Mouse (Mus musculus): ENCODE measurements around the gene Taco1. TPM values are rescaled to one million over a fixed set of nuclear protein-coding genes. Genes with fewer than 3 reads are reported as not detected.
A peak's percentile ranks its signal among the peaks of the same experiment; 100 is the strongest.

The Taco1 gene
- polyA plus RNA-seq, 1 experiment from 2014 or later: 5.7 TPM

DNA sequence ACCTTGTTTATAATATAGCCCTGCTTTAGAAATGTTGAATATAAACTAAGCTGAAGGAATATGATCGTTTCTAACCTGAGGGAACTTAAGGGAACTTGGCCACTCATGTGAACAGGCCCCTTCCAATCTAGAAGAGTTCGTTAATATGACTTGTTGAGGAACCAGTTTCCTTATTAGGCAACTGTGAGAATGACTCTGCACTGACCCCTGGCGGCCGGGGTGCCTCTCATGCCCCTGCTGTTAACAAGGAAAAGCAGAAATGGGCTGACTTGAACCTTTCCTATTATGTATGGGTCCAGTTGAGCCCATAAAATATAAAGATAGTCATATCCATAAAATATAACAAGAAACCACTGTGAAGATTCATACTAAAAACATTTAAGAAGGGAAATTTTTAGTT is 10.5 kb downstream of the Taco1 start:
- H3K9ac ChIP-seq (ENCODE audit: low read length): no peak overlapping the region
- peaks cover 21% of the 10 kb centered on the region for H3K36me3 ChIP-seq (ENCODE audit: control insufficient read depth, insufficient read depth, low read length)
- H3K4me3 ChIP-seq (ENCODE audit: low read depth, low read length): no peak overlapping the region
- no peaks in the 10 kb centered on the region for H3K9me3 ChIP-seq (replicated peaks; ENCODE audit: control insufficient read depth, low read length)
- no peaks in the 10 kb centered on the region for H3K4me1 ChIP-seq (ENCODE audit: control insufficient read depth, insufficient read depth, low read length)
- WGBS: 5% methylated on average over 4 of the region's 4 CpGs
- peak; percentile 78 for DNase-seq (ENCODE audit: low spot score)
- ATAC-seq: no peak
- H3K4me2 ChIP-seq (ENCODE audit: low read length): no peak overlapping the region
- no peaks in the 10 kb centered on the region for H3K27me3 ChIP-seq (replicated peaks; ENCODE audit: control insufficient read depth, insufficient read depth, low read length)
- H3K27ac ChIP-seq (ENCODE audit: low read depth, low read length): no peak overlapping the region

DNA sequence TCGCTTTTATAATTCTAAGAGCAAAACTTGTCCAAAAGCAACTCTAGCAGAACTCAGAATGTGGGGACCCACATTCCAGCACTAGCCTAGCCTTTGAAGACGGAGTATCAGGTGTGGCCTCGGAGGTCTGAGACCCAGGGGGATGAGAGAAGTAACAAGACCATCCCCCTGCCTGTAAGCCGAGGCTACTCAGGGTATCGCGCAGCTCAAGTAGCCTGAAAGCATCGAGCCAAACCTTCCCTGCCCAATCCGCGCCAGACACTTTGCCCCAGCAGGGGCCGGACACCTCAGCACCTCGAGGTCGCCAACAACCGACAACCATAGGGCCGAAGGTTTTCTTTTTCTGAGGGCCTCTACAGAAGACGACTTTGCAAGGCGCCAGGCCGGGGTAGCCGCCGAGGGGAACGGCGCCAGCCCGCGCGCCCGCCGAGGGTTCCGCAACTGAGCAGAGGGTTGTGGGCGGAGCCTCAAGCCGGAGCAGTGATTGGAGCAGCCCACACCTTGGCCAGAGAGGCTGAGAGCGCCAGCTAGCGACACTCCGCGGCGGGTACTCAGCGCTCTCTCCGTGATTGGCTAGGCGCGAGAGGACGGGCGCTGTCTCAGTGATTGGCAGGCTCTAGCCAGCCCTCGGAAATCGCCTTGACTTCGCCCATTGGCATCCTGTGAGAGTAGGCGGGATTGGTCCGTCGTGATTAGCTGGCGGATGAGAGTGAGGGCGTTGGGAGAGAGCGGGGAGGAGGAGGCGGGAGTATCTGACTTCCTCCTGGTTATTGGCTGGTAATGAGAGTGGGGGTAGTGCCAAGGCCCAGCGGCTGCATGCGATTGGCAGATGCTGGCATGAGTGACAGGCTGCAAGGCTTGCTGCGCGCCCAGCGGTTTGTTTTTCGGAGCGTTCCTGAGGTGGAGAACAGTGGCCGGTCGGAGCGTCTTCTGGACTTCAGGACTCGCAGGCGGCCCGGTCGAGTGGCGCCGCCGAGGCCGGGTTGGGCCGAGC is 18.1 kb downstream of the Taco1 start, which contains the start of gene Map3k3:
Gene Map3k3 (plus strand): TSS at position 906 of the 994 bp plus-strand sequence.
- peak; percentile 100 for DNase-seq (ENCODE audit: low spot score)
- Histone ChIP-seq H3K9me3 (replicated peaks; ENCODE audit: control insufficient read depth, low read length) (no peaks in the 10 kb centered on the region), H3K27me3 (replicated peaks; ENCODE audit: control insufficient read depth, insufficient read depth, low read length) (no peaks in the 10 kb centered on the region), H3K36me3 (ENCODE audit: control insufficient read depth, insufficient read depth, low read length) (no peaks in the 10 kb centered on the region), H3K4me3 (ENCODE audit: low read depth, low read length) (peak within 1 kb of the TSS; percentile 85), H3K4me2 (ENCODE audit: low read length) (peak within 1 kb of the TSS; percentile 70), H3K27ac (ENCODE audit: low read depth, low read length) (peak within 1 kb of the TSS; percentile 96), H3K9ac (ENCODE audit: low read length) (peak within 1 kb of the TSS; percentile 90), H3K4me1 (ENCODE audit: control insufficient read depth, insufficient read depth, low read length) (peaks cover 7% of the 10 kb centered on the region)
- under 1% methylated on average over 69 of the region's 69 CpGs for WGBS
- peak; percentile 97 for ATAC-seq

- WGBS: 2% methylated on average over 60 of the region's 61 CpGs
- peak overlapping the region; percentile 55 for H3K4me2 ChIP-seq (ENCODE audit: low read length)
- DNase-seq (ENCODE audit: low spot score): peak; percentile 84
These were observed 19.2 kb downstream of the Taco1 start for GRCm38 (mm10) chr11:106084911-106085561.

GRCm38 (mm10) chr11:106098223-106098622 is 32.4 kb downstream of the Taco1 start:
- H3K27ac ChIP-seq (ENCODE audit: low read depth, low read length): no peak overlapping the region
- H3K9me3 ChIP-seq (replicated peaks; ENCODE audit: control insufficient read depth, low read length): no peaks in the 10 kb centered on the region
- H3K4me3 ChIP-seq (ENCODE audit: low read depth, low read length): no peak overlapping the region
- ATAC-seq (no peak), DNase-seq (ENCODE audit: low spot score) (no peak)
- no peak overlapping the region for H3K9ac ChIP-seq (ENCODE audit: low read length)
- no peaks in the 10 kb centered on the region for H3K27me3 ChIP-seq (replicated peaks; ENCODE audit: control insufficient read depth, insufficient read depth, low read length)
- H3K36me3 ChIP-seq (ENCODE audit: control insufficient read depth, insufficient read depth, low read length): peaks cover 15% of the 10 kb centered on the region; the same call in 1 of the 2 replicates
- 100% methylated on average over 1 of the region's 1 CpGs for WGBS
- no peaks in the 10 kb centered on the region for H3K4me1 ChIP-seq (ENCODE audit: control insufficient read depth, insufficient read depth, low read length)
- H3K4me2 ChIP-seq (ENCODE audit: low read length): no peak overlapping the region

More at GRCm38 (mm10) chr11:106084911-106085561, 19.2 kb downstream of the Taco1 start:
- no peaks in the 10 kb centered on the region for H3K9me3 ChIP-seq (replicated peaks; ENCODE audit: control insufficient read depth, low read length)
- peak overlapping the region; percentile 85 for H3K4me3 ChIP-seq (ENCODE audit: low read depth, low read length)
- H3K36me3 ChIP-seq (ENCODE audit: control insufficient read depth, insufficient read depth, low read length): no peaks in the 10 kb centered on the region
- peak; percentile 56 for ATAC-seq
- peaks cover 7% of the 10 kb centered on the region for H3K4me1 ChIP-seq (ENCODE audit: control insufficient read depth, insufficient read depth, low read length)
- H3K9ac ChIP-seq (ENCODE audit: low read length): peak overlapping the region; percentile 90
- H3K27ac ChIP-seq (ENCODE audit: low read depth, low read length): peak overlapping the region; percentile 96
- H3K27me3 ChIP-seq (replicated peaks; ENCODE audit: control insufficient read depth, insufficient read depth, low read length): no peaks in the 10 kb centered on the region

DNA sequence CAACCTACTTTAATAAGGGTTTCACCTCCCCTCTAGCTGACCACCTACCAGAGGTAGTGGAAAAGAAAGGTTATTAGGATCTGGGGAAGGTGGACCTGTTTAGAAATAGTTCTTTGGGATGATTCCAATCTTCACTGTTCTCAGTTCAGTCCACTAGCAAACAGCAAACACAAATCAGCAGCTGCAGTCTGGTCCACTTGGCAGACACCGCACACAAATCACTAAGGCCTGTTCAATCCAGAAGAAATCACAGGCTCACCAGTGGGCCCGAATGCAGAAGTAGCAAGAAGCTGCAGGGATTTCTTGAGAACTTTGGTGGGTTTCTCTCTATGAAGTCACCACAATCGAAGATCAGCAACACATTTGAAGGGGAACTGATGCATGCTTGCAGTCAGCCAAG is 37.0 kb downstream of the Taco1 start:
- ATAC-seq: no peak

GRCm38 (mm10) chr11:106106047-106106587 is 40.3 kb downstream of the Taco1 start:
- ATAC-seq: no peak
- no peaks in the 10 kb centered on the region for H3K9me3 ChIP-seq (replicated peaks; ENCODE audit: control insufficient read depth, low read length)
- DNase-seq (ENCODE audit: low spot score): no peak
- H3K4me2 ChIP-seq (ENCODE audit: low read length): no peak overlapping the region
- H3K27me3 ChIP-seq (replicated peaks; ENCODE audit: control insufficient read depth, insufficient read depth, low read length): no peaks in the 10 kb centered on the region
- WGBS: 83% methylated on average over 8 of the region's 8 CpGs
- no peak overlapping the region for H3K4me3 ChIP-seq (ENCODE audit: low read depth, low read length)
- H3K9ac ChIP-seq (ENCODE audit: low read length): no peak overlapping the region
- H3K36me3 ChIP-seq (ENCODE audit: control insufficient read depth, insufficient read depth, low read length): peaks cover 17% of the 10 kb centered on the region; the same call in 1 of the 2 replicates
- no peaks in the 10 kb centered on the region for H3K4me1 ChIP-seq (ENCODE audit: control insufficient read depth, insufficient read depth, low read length)
- H3K27ac ChIP-seq (ENCODE audit: low read depth, low read length): no peak overlapping the region

More for the DNA sequence above, 37.0 kb downstream of the Taco1 start:
- 94% methylated on average over 3 of the region's 3 CpGs for WGBS
- Histone ChIP-seq H3K27ac (ENCODE audit: low read depth, low read length) (no peak overlapping the region), H3K4me3 (ENCODE audit: low read depth, low read length) (no peak overlapping the region), H3K27me3 (replicated peaks; ENCODE audit: control insufficient read depth, insufficient read depth, low read length) (no peaks in the 10 kb centered on the region), H3K9ac (ENCODE audit: low read length) (no peak overlapping the region), H3K36me3 (ENCODE audit: control insufficient read depth, insufficient read depth, low read length) (peaks cover 21% of the 10 kb centered on the region; the same call in 1 of the 2 replicates), H3K4me1 (ENCODE audit: control insufficient read depth, insufficient read depth, low read length) (no peaks in the 10 kb centered on the region), H3K9me3 (replicated peaks; ENCODE audit: control insufficient read depth, low read length) (no peaks in the 10 kb centered on the region), H3K4me2 (ENCODE audit: low read length) (no peak overlapping the region)
- DNase-seq (ENCODE audit: low spot score): no peak

GRCm38 (mm10) chr11:106111688-106112087 is 45.8 kb downstream of the Taco1 start:
- DNase-seq (ENCODE audit: low spot score): no peak
- no peak overlapping the region for H3K27ac ChIP-seq (ENCODE audit: low read depth, low read length)
- H3K9me3 ChIP-seq (replicated peaks; ENCODE audit: control insufficient read depth, low read length): no peaks in the 10 kb centered on the region
- no peak for ATAC-seq
- no peak overlapping the region for H3K4me3 ChIP-seq (ENCODE audit: low read depth, low read length)
- H3K9ac ChIP-seq (ENCODE audit: low read length): no peak overlapping the region
- no peaks in the 10 kb centered on the region for H3K4me1 ChIP-seq (ENCODE audit: control insufficient read depth, insufficient read depth, low read length)
- no peak overlapping the region for H3K4me2 ChIP-seq (ENCODE audit: low read length)
- no peaks in the 10 kb centered on the region for H3K27me3 ChIP-seq (replicated peaks; ENCODE audit: control insufficient read depth, insufficient read depth, low read length)
- peaks cover 22% of the 10 kb centered on the region for H3K36me3 ChIP-seq (ENCODE audit: control insufficient read depth, insufficient read depth, low read length)

DNA sequence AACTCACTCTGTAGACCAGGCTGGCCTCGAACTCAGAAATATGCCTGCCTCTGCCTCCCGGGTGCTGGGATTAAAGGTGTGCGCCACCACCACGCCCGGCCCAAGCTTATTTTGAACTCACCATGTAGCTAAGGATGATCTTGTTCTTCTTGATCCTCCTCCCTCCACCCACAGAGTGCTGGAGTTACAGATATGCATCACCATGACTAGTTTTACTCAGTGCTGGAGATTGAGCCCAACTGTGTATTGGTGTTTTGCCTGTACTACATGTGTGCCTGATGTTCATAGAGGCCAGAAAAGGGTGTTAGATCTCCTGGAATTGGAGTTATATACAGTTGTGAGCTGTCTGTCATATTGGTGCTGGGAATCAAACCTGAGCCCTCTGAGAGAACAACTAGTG is 56.4 kb downstream of the Taco1 start:
- ATAC-seq: no peak
- Histone ChIP-seq H3K4me2 (ENCODE audit: low read length) (no peak overlapping the region), H3K27ac (ENCODE audit: low read depth, low read length) (no peak overlapping the region), H3K4me3 (ENCODE audit: low read depth, low read length) (no peak overlapping the region), H3K4me1 (ENCODE audit: control insufficient read depth, insufficient read depth, low read length) (no peaks in the 10 kb centered on the region), H3K9me3 (replicated peaks; ENCODE audit: control insufficient read depth, low read length) (no peaks in the 10 kb centered on the region), H3K27me3 (replicated peaks; ENCODE audit: control insufficient read depth, insufficient read depth, low read length) (no peaks in the 10 kb centered on the region), H3K36me3 (ENCODE audit: control insufficient read depth, insufficient read depth, low read length) (peaks cover 52% of the 10 kb centered on the region), H3K9ac (ENCODE audit: low read length) (no peak overlapping the region)
- DNase-seq (ENCODE audit: low spot score): no peak
- WGBS: 98% methylated on average over 5 of the region's 5 CpGs

All from forebrain, embryonic 14.5 days (tissue).